Mouse (Mus musculus) cerebellum, adult 18-20 months (tissue): ENCODE data around the gene Slx4.
A peak's percentile ranks its signal among the peaks of the same experiment; 100 is the strongest.
"Not testable (repeated sequence)": the region's sequence is repeated elsewhere in the genome, so short reads cannot be mapped to it uniquely, and the experiment has no call there.

Source experiments
- DNase-seq, 2 experiments: peaks; one replicate each; pipeline ENCODE4 v3.0.0; 2021

Gene Slx4

GRCm38 (mm10) chr16:4003489-4004398, at the start of gene Slx4:
Gene Slx4, minus strand, starts transcription at chr16:4003770.
- peak; percentile 95 to 98 for DNase-seq

GRCm38 (mm10) chr16:4052601-4053000, 49.0 kb upstream of the Slx4 start:
- no peak for DNase-seq

GRCm38 (mm10) chr16:4045524-4045923, 42.0 kb upstream of the Slx4 start:
- DNase-seq = no peak

- DNase-seq = no peak
Observed at GRCm38 (mm10) chr16:4044093-4044492, 40.5 kb upstream of the Slx4 start.

GRCm38 (mm10) chr16:4041646-4042045, 38.1 kb upstream of the Slx4 start:
- DNase-seq = no peak

- no peak for DNase-seq
Observed at GRCm38 (mm10) chr16:4040206-4040605, 36.6 kb upstream of the Slx4 start.

GRCm38 (mm10) chr16:4037690-4038089, 34.1 kb upstream of the Slx4 start:
- no peak for DNase-seq

- DNase-seq = no peak
Observed at GRCm38 (mm10) chr16:4036807-4037206, 33.2 kb upstream of the Slx4 start, which contains the start of gene Dnase1. Gene Dnase1, plus strand, starts transcription at chr16:4036942.

GRCm38 (mm10) chr16:4035575-4035974, 32.0 kb upstream of the Slx4 start:
- DNase-seq = no peak

- DNase-seq = no peak
Observed at GRCm38 (mm10) chr16:4034476-4034875, 30.9 kb upstream of the Slx4 start.

GRCm38 (mm10) chr16:4033971-4034370, 30.4 kb upstream of the Slx4 start:
- no peak for DNase-seq

- DNase-seq = no peak
Observed at GRCm38 (mm10) chr16:4032341-4032748, 28.8 kb upstream of the Slx4 start.

GRCm38 (mm10) chr16:4031441-4032274, 28.1 kb upstream of the Slx4 start:
- DNase-seq = no peak

GRCm38 (mm10) chr16:4030501-4030900, 26.9 kb upstream of the Slx4 start:
- no peak for DNase-seq

GRCm38 (mm10) chr16:4029371-4029841, 25.8 kb upstream of the Slx4 start:
- DNase-seq = no peak

- no peak for DNase-seq
Observed at GRCm38 (mm10) chr16:4027211-4027610, 23.6 kb upstream of the Slx4 start.

- DNase-seq = no peak
Observed at GRCm38 (mm10) chr16:4026672-4027071, 23.1 kb upstream of the Slx4 start.

- DNase-seq = no peak
Observed at GRCm38 (mm10) chr16:4022719-4023118, 19.1 kb upstream of the Slx4 start.

- DNase-seq = no peak
Observed at GRCm38 (mm10) chr16:4021241-4021640, 17.7 kb upstream of the Slx4 start.

- DNase-seq = not testable (repeated sequence)
Observed at GRCm38 (mm10) chr16:4017466-4017865, 13.9 kb upstream of the Slx4 start.

GRCm38 (mm10) chr16:4016786-4017185, 13.2 kb upstream of the Slx4 start:
- not testable (repeated sequence) for DNase-seq

- DNase-seq = no peak
Observed at GRCm38 (mm10) chr16:4014040-4014668, 10.6 kb upstream of the Slx4 start.
